Mouse (Mus musculus): ENCODE data around the gene Vpreb1.

The Vpreb1 gene

GRCm38 (mm10) chr16:16870617-16871331 is at the start of gene Vpreb1, which contains the start of gene Top3b:
TSS of gene Vpreb1 (minus strand) at chr16:16870843.
TSS of gene Top3b (plus strand) at chr16:16870736.
- DNase-seq (ENCODE audit: low spot score), result peak; percentile 85

DNA sequence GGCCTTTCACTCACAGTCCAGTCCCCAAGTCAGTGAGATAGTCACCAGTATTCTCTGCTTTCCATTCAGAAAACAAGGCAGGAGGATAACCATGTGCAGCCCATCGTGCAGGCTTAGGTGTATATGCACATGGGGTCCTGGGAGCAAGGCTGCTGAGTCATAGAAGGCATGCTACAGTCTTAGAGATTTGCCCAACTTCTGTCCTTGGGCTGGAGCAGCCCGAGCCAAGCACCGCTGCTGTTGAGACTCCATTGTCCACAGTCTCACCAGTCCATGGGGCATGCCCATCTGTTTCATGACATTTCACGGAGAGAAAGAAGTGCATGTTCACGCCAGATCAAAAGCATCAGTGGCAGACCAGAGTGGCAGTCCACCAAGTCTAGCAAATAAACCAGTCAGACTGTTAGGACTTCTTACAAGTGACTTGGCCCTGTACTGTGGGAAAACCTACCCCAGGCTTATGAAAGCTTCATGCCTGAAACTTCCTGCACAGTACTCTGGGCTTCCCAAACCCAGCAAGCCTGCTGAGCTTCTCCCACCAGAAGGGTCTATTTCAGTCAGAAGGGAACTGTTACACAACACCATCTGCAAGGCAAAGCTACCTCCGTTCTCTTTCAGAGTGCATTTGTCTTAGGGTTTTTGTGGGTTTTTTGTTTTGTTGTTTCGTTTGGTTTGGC is 47.9 kb upstream of the Vpreb1 start:
- no peak for DNase-seq (ENCODE audit: low spot score)

- no peak for DNase-seq (ENCODE audit: low spot score)
Measured at GRCm38 (mm10) chr16:16913440-16913839, 42.8 kb upstream of the Vpreb1 start.

DNA sequence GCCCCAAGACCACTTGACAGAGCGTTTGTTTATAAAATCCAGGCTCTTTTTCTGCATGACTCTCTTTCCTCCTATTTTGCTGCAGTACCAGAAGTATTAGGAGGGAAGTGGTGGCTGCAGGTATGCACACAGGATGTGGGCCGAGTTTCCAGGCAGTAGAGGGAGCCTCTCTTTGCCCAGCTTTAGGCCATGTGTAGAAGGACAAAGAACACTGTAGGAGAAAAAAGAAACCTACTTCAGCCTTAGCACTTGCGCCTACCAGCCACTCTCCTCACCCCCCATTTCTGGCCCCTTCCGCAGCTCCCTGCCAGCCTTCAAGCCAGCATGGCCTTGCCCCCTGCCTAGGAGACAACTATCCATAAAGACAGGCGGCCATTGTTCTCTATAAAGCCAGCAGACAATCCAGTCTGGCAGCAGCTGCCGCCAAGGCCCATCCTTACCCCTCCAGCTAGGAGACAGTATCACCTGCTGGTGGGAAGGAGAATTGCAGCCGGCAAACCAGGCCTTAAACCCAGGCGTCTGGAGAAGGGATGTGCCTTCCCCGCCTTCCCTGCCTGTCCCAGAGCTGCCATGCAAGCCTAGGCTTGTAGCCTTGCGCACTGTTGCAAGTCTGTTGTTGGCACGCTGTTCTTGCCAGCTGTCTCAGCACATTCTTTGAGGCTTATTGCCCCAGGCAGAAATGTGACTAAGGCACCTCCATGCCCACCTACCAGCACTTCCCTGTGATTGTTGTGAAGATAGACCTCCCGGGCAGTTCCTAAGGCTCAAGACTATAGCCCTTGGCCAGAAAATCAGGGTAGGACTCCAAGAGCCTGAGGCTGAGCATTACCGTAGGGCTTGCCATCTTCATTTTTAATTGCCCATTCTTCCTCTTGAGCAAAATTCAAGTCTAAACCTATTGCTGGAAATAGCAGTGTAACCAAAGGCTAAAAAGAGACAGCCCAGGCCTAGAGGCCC is 41.3 kb upstream of the Vpreb1 start:
- DNase-seq (ENCODE audit: low spot score), result peak; percentile 81

GRCm38 (mm10) chr16:16907799-16908198 is 37.2 kb upstream of the Vpreb1 start:
- no peak for DNase-seq (ENCODE audit: low spot score)

GRCm38 (mm10) chr16:16903188-16903587 is 32.5 kb upstream of the Vpreb1 start:
- DNase-seq (ENCODE audit: low spot score), result no peak

DNA sequence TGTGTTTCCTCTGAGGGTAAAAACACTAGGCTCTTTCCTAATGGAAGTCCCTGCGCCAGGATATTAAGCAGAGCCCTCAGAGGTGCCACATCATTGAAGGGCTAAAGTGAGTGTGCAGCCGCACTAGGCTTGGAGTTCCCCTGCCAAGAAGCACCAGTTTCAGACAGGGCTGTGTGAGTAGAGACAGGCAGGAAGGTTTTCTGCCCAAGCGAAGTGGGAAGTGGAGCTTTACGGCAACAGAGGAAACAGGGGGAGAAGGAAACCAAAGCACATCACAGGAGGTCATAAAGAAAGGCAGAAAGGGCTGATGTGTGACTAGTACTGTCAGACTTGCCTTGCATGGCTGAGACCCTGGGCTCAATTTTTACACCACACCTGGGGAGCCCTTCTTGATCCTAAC is 31.7 kb upstream of the Vpreb1 start:
- DNase-seq (ENCODE audit: low spot score), result no peak

DNA sequence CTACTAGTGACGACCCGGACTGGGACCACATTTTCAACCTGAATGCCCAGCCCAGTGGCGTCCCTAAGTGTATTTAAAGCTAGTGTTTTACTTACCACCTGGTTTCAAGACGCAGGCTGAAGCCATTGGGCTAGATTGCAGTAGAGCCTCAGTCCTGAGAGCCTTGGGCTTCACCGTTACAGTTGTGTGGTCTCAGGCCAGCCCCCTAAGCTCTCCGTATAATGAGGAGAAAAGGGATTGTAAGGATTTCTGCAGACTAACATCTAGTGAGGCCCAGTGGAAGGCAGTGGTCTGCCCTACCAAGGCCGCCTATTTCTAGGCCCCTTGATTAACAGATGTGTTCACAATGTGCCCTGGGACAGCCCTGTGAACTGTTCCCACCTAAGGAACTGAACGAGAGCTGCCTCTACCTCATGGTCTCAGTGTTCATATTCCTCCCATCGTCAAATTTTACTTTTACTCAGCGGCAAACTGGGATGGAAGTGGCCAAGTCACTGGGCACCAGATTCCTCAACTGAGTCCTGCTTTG is 26.5 kb upstream of the Vpreb1 start:
- no peak for DNase-seq (ENCODE audit: low spot score)

DNA sequence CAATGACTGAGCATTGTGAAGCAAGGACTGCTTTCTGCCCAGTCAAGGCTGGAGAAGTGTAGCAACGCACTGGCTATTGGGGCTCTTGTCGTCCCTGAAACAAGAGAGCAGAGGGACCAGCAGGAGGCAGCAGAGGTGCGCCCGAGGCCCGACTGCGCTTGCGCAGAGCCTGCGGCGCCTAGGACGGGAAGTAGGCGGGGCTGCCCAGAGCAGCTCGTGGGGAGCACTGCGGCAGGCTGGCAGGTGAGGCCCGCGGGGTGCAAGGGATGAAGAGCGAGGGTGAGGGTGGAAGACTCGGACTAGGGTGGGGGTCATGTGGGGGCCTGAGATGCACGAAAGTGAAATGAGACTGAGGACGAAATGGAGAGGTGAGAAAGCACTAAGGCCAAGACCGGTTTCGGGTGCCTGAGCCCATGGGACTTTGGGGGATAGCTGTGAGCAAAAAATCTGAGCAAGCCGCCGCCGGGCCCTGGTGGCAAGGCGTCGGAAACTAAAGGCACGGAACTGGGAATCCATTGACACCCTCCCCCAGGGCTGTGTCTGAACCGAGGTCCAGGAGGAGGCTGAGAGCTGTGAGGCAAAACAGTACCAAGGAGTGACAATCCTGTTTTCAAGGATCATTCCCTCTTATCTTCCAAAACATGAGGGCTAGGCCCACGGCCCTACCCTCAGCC is 25.9 kb upstream of the Vpreb1 start, which contains the start of gene Ppm1f:
Gene Ppm1f, plus strand, starts transcription at position 88 of the 674 bp plus-strand sequence.
- peak; percentile 96 for DNase-seq (ENCODE audit: low spot score)

- no peak for DNase-seq (ENCODE audit: low spot score)
Measured at GRCm38 (mm10) chr16:16896015-16896381, 25.4 kb upstream of the Vpreb1 start.

- DNase-seq (ENCODE audit: low spot score), result no peak
Measured at GRCm38 (mm10) chr16:16892366-16892765, 21.7 kb upstream of the Vpreb1 start.

- no peak for DNase-seq (ENCODE audit: low spot score)
Measured at GRCm38 (mm10) chr16:16888341-16888740, 17.7 kb upstream of the Vpreb1 start.

- no peak for DNase-seq (ENCODE audit: low spot score)
Measured at GRCm38 (mm10) chr16:16879025-16879424, 8.4 kb upstream of the Vpreb1 start.

DNA sequence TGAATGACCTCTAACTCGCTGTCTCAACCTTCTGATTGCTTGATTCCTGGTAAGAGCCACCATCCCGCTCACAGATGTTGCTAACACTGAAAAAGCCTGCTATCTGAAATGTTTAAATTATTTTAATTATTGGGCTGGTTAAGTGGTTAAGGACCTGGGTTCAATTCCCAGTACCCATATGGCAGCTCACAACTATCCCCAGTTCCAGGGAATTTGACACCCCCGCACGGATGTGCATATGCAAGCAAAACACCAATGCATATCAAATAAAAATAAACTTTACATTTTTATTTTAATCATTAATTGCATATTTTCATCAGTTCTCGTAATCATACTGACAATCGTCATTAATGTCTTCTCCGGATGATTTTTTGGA is 414 bp downstream of the Vpreb1 start:
- no peak for DNase-seq (ENCODE audit: low spot score)

DNA sequence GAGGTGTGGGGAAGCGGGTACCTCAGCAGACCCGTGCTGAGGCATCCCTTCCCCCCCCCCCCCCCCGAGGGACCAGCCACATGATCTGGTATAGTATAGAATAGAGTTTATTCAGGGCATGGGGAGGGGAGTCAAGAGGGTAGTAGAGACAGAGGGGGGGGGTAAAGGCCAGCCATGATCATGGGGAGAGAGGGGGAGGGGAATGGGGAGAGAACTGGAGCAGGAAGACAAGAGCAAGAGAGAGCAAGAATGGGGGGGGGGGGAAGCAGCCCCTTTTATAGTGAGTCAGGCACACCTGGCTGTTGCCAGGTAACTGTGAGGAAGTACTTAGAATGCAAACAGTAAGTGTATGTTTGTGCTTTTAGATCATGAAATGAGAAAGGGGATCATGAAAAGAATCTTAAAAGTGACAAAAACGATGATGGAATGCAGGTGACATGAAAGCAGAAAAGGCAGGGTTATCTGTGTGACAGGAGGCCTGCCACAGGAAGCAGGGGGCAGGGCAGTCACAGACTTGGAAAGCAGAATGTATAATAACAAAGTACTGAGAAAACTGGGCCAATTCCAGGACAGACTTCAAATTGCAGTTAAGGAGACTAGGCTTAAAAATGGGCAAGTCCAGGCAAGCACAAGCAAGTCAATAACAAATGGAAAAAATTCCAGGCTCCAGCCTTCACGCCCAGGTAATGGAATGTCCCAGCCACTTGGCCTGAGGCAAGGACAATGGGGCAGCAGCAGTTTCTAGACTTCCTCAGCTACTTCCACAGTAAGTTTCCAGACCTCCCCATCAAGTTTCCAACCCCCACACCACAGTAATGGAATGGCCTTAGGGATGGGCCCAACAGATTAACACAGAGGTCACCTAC is 4.7 kb downstream of the Vpreb1 start:
- peak; percentile 24 for DNase-seq (ENCODE audit: low spot score)

GRCm38 (mm10) chr16:16865217-16865616 is 5.4 kb downstream of the Vpreb1 start:
- DNase-seq (ENCODE audit: low spot score), result peak; percentile 32

GRCm38 (mm10) chr16:16863978-16864377 is 6.7 kb downstream of the Vpreb1 start, which contains the start of gene Igll1:
TSS of gene Igll1 (minus strand) at chr16:16863985.
- DNase-seq (ENCODE audit: low spot score), result peak; percentile 25

GRCm38 (mm10) chr16:16862288-16862687 is 8.4 kb downstream of the Vpreb1 start:
- DNase-seq (ENCODE audit: low spot score), result no peak

DNA sequence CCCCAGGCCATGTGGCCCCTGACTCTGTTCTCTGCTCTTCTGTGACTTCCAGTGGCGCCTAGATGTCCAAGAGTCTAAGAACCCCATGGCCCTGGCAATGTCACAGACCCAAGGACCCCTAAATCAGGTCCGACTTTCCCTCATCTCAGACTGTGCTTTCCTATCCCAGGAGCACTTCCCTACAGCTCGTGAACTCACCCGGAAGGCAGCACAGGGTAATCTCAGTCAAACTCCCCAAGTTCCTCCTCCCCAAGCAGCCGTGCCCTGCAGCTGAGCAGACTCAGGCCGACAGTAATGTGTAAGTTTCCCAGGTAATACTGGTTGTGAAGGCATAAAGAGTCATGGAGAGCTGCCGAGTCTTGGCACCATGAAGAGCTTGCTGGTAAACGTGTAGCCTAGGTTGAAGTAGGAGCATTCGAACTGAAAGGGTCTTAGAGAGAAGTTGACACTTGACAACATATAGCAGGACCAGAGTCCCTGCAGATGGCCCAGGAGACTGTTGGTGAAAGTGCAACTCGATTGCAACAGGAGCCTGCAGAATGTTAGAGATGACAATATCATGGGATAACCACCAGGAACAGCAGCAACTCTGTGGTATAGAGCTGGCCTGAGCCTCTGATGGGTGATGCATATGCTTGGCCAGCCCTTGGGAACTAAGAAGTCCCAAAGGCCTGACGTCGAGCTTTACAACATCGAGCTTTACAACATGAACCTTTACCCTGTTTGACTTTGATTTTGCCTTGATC is 13.7 kb downstream of the Vpreb1 start:
- DNase-seq (ENCODE audit: low spot score), result peak; percentile 30

- DNase-seq (ENCODE audit: low spot score), result peak; percentile 8
Measured at GRCm38 (mm10) chr16:16856054-16856453, 14.6 kb downstream of the Vpreb1 start.
